In the genomic region with DNA sequence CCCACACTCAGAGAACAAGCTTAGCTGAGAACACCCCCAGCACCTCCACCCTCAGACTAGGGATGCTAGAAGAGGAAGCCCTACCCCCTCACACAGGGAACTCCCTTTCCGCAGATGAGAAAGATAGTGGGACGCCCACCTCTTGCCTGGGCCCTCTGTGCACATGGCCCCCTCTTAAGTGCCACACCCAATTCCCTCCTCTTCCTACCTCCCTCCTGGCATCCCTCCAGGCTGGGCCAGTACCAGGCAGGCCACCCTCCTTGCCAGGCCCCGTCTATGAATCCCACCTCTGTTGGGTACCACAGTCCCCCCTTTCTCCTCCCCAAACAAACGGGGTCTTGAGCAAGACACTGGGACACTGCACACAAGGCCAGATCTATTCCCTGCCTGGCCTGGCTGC, we compare ENCODE assay signal across 21 mouse cellular contexts. TPM values are rescaled to one million over a fixed set of nuclear protein-coding genes. Genes with fewer than 3 reads are reported as not detected.
DNase-seq lines count a peak whose midpoint lies in the region; ATAC-seq and TF ChIP-seq lines count a peak whose summit lies in the region.
"Had no signal": no experiment of that assay in that cellular context is flagged by ENCODE, and none has a peak within 500 bp of the region (broad histone marks: within the 10 kb centered on the region; RNA-seq: fewer than 3 reads in every experiment).

No protein-coding gene starts in this region.

- no peak for TF ChIP-seq EP300 in lung, postnatal 0 days (IDR thresholded peaks at IDR 0.05)

- no peaks in the 10 kb centered on the region for H3K36me3 ChIP-seq in neural tube, embryonic 15.5 days
- H3K36me3 ChIP-seq in lung, postnatal 0 days (ENCODE audit: insufficient read depth, low read length): no peaks in the 10 kb centered on the region
- H3K36me3 ChIP-seq: heart, embryonic 15.5 days; hindbrain, embryonic 10.5 days; intestine, embryonic 15.5 days had no signal

- H3K9ac ChIP-seq in neural tube, embryonic 15.5 days (replicated peaks): no peak overlapping the region
- no peak overlapping the region for H3K9ac ChIP-seq in lung, postnatal 0 days (replicated peaks; ENCODE audit: low read depth)
- H3K9ac ChIP-seq: heart, embryonic 15.5 days; intestine, embryonic 15.5 days; lung, embryonic 14.5 days had no signal

- peak overlapping the region; percentile 54; the same call in 1 of the 2 replicates for H3K27ac ChIP-seq in layer of hippocampus, adult 2 months
- no peak overlapping the region for H3K27ac ChIP-seq in neural tube, embryonic 15.5 days (replicated peaks)
- no peak overlapping the region for H3K27ac ChIP-seq in lung, postnatal 0 days (ENCODE audit: low read length)
- H3K27ac ChIP-seq: heart, embryonic 15.5 days; hindbrain, embryonic 10.5 days; intestine, embryonic 15.5 days; stomach, postnatal 0 days had no signal

- DNase-seq in layer of hippocampus, adult 2 months (ENCODE audit: low spot score in 2 of 2): peak in 1 of 2 experiments; percentile 60
- DNase-seq in layer of hippocampus, adult 8-10 months (ENCODE audit: low spot score in 2 of 2): no peak
- DNase-seq in neural tube, embryonic 10.5 days (ENCODE audit: extremely low spot score, low spot score): no peak
- DNase-seq in lung, postnatal 0 days (ENCODE audit: low spot score): peak; percentile 8
- peak; percentile 59 for DNase-seq in right cerebral cortex, postnatal 4 days
- no peak for DNase-seq in urinary bladder, postnatal 10 days (ENCODE audit: low spot score)
- DNase-seq: cerebellum, adult 11 months; cerebellum, postnatal 25 days; gastrocnemius, postnatal 10 days; heart, adult 18-20 months; liver; lung, embryonic 14.5 days; retina, postnatal 1 day had no signal

- no peak for TF ChIP-seq CTCF in layer of hippocampus, adult 2 months (conservative IDR thresholded peaks at IDR 0.05)
- no peak for TF ChIP-seq CTCF in lung, postnatal 0 days (IDR thresholded peaks at IDR 0.05)

- H3K4me2 ChIP-seq in neural tube, embryonic 15.5 days: no peak overlapping the region
- no peak overlapping the region for H3K4me2 ChIP-seq in lung, postnatal 0 days (replicated peaks; ENCODE audit: low read depth, low read length)
- H3K4me2 ChIP-seq: heart, embryonic 15.5 days; intestine, embryonic 15.5 days; lung, embryonic 14.5 days had no signal

- no peak overlapping the region for H3K4me3 ChIP-seq in layer of hippocampus, adult 2 months
- H3K4me3 ChIP-seq in neural tube, embryonic 15.5 days (replicated peaks): no peak overlapping the region
- no peak overlapping the region for H3K4me3 ChIP-seq in lung, postnatal 0 days (ENCODE audit: low read depth, low read length)
- H3K4me3 ChIP-seq: erythroblast, embryonic 14.5 days; heart, embryonic 15.5 days; hindbrain, embryonic 10.5 days; intestine, embryonic 15.5 days had no signal

- no peaks in the 10 kb centered on the region for H3K9me3 ChIP-seq in neural tube, embryonic 15.5 days (replicated peaks)
- H3K9me3 ChIP-seq in lung, postnatal 0 days (ENCODE audit: low read length): no peaks in the 10 kb centered on the region
- H3K9me3 ChIP-seq: heart, embryonic 15.5 days; hindbrain, embryonic 10.5 days; intestine, embryonic 15.5 days had no signal

- no peaks in the 10 kb centered on the region for H3K27me3 ChIP-seq in neural tube, embryonic 15.5 days (replicated peaks)
- no peaks in the 10 kb centered on the region for H3K27me3 ChIP-seq in lung, postnatal 0 days (replicated peaks; ENCODE audit: insufficient read depth, low read length)

- ATAC-seq in neural tube, embryonic 15.5 days (ENCODE audit: low FRiP score): peak; percentile 25; the same call in 1 of the 2 replicates
- peak; percentile 40 for ATAC-seq in lung, postnatal 0 days
- ATAC-seq: forebrain, embryonic 16.5 days; intestine, embryonic 15.5 days had no signal

- WGBS in neural tube, embryonic 15.5 days: 68% methylated on average over 4 of the region's 4 CpGs
- WGBS in lung, postnatal 0 days: 37% methylated on average over 4 of the region's 4 CpGs

- H3K4me1 ChIP-seq in neural tube, embryonic 15.5 days: peaks cover 15% of the 10 kb centered on the region
- H3K4me1 ChIP-seq in lung, postnatal 0 days (ENCODE audit: insufficient read depth, low read depth, low read length): no peaks in the 10 kb centered on the region
- H3K4me1 ChIP-seq: intestine, embryonic 15.5 days had no signal

RNA-seq across cellular contexts. Expression of gene Elfn2, which starts 13.7 kb away (rescaled TPM):
- total RNA-seq in layer of hippocampus, adult 2 months (2021): 100 to 1,000 TPM; 202 to 204 TPM
- 100 to 1,000 TPM; 176 to 224 (median 201) TPM for total RNA-seq in layer of hippocampus, adult 8-10 months (2022)
- 9.8 and 10.6 TPM in 2 replicates for polyA plus RNA-seq in neural tube, embryonic 15.5 days (2015; fragmentation: Nextera tagmentation; extraction: Ambion mirVana)
- 0.02 and 0.05 TPM in 2 replicates for polyA plus RNA-seq in lung, postnatal 0 days (2015; fragmentation: Nextera tagmentation; extraction: Ambion mirVana)
- total RNA-seq: neutrophil, adult 5-6 weeks had no signal

Comparison
In these comparisons a context has a peak if more than half of its experiments do, and no peak if none do; other contexts are left out.
1. DNase-seq: peak in lung, postnatal 0 days (single experiment) and right cerebral cortex, postnatal 4 days (single experiment); none in layer of hippocampus, adult 8-10 months (0 of 2), neural tube, embryonic 10.5 days (single experiment) and urinary bladder, postnatal 10 days (single experiment).